Mouse (Mus musculus) megakaryocyte-erythroid progenitor cell, adult 5-6 weeks (primary cell): Measurements from ENCODE around the gene Eif2ak1. TPM values are rescaled to one million over a fixed set of nuclear protein-coding genes. Genes with fewer than 3 reads are reported as not detected.
"Not testable (repeated sequence)": the region's sequence is repeated elsewhere in the genome, so short reads cannot be mapped to it uniquely, and the experiment has no call there.

Experiments
- ATAC-seq: replicated peaks from 2 replicates; pipeline ENCODE4 v1.8.0; 2016; ENCODE audit warnings: mild to moderate bottlenecking, inconsistent platforms; ENCODE audit not compliant: severe bottlenecking, poor library complexity, low FRiP score, low TSS enrichment
- total RNA-seq, 2 experiments: library from RNA; stranded (forward) in 1 of 2; stranded (reverse) in 1 of 2; fragments of 200-1000, 215-1000 nt in 1 of 2; fragments of >200 nt in 1 of 2; fragmentation: Nextera tagmentation in 1 of 2; gene quantifications; 2 replicates each; pipeline ENCODE4 v1.2.3; 2014 to 2017

Eif2ak1 gene
- total RNA-seq (2014; fragmentation: Nextera tagmentation): 42.5 and 46.7 TPM in 2 replicates
- total RNA-seq (2017): 40.8 and 64.6 TPM in 2 replicates

DNA sequence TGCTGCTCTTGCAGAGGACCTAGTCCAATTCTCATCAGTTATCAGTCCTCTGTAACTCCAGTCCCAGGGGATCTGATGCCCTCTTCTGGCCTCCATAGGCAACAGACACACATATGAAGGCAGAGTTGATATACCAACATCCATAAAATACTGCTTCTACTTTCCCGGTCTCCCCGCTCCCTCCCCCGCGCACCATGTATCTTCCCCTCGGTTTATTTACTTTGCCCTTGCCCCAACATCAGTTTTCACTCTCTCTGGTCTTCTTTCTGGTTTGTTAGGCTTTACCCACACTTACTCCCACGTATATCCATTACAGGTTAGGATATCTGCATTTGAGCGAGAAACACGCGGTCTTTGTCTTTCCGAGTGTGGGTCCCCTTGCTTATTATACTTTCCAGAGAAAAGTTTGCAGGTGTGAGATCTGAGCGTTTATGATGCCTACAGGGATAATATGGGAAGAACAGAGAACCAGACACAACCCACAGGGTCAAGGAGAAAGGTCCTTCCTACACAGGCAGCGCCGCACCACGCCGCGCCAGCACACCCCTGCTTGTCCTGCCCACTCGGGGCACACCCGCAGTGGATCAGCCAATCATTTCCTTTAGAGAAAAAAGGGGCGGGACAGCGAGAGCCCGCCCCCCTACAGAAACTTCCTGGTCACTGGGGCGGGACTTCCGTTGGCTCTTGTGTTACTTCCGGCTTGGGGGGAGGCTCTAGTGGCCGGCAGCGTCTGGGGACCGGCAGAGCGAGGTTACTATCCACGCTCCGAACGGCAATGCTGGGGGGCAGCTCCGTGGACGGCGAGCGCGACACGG, at the start of gene Eif2ak1:
TSS of gene Eif2ak1 (plus strand) at position 673 of the 815 bp plus-strand sequence.
- ATAC-seq: peak; percentile 92

DNA sequence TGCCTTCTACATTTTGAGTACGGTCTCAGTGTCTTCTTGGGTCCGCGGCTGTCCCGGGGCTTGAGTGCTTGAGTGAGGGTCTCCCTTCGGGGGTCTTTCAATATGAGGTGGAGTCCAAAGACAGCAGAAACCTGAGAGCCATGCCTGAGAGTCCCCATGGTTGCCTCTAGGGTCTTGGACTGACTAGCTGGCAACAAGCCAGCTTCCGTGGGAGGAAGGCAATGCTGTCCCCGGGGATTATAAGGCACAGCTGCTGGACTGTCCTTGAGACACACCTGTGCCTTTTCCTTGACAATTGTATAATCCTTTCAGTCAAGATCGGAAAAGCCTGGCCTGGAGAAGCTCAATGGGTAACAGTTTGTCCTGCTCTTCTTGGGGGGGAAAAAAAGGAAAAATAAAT, 35.6 kb upstream of the Eif2ak1 start:
- ATAC-seq: no peak

DNA sequence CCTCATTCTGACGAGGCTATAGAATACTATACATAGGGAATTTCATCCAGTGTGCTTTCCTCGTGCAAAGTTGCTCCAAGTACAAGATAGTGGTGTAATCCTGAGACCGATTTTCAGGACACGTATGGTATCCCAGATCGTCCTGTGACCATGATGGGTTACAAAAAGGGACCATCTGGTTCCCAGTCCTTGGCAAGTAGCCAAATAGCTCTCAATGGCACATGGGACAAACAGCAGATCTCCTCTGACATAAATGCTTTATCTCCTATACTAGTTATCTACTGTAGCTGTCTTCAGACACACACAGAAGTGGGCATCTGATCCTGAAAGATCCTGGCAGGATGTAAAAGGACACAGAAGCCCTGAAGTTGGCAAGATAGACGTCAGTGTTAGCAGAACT, 32.2 kb upstream of the Eif2ak1 start:
- ATAC-seq: no peak

DNA sequence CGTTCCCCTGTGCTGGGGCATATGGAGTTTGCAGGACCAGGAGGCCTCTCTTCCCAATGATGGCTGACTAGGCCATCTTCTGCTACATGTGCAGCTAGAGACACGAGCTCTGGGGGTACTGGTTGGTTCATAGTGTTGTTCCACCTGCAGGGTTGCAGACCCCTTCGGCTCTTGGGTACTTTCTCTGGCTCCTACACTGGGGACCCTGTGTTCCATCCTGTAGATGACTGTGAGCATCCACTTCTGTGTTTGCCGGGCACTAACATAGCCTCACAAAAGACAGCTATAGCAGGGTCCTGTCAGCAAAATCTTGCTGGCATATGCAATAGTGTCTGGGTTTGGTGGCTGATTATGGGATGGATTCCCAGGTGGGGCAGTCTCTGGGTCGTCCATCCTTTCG, 16.4 kb upstream of the Eif2ak1 start:
- ATAC-seq: not testable (repeated sequence)

DNA sequence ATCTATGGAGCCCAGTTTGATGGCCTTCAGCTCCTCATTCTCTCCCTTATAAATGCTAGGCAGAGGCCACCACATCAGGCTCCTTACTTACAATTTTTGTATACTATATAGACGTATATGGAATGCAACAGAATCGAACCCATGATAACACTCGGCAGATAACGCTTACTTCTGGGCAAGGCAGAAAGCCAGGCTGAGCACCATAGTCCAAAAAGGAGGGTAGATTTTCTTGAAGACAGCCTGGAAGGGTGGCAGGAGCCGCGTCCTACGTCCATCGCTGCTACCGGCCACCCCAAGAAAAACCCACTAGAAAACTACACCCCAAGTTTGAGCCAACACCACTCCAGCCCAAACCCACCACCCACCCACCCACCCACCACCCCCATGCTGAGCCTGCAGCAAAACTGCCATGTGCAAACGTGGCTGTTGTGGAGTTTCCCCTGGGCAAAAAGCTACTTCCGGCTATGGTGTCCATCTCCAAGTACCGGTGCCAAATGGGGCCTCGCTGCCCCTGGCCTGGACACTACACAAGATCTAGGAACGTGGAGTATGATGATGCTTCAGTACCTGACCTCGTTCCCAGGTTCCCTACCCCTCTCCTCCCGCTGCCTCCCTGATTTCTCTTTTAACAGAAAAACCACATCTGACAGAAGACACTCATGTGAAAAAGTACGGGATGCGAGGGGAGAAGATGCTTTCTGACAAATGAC, 13.4 kb upstream of the Eif2ak1 start:
- ATAC-seq: no peak

DNA sequence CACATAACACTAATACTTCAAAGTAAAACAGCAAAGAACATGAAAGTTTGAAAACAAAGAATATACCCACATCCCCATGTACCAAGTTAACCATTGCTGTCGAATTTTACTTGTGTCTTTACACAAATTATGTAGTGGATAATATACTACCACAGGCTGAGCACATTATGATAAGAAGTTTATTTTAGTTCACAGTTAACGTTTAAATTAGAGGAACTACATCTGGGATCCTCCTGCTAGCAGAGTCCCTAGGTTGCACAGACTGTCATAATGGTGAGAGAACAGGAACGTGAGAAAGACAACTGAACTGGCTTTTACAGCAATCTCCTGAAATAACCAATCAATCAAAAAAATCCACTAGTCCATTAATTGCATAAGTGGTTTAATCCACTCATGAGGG, 10.3 kb upstream of the Eif2ak1 start:
- ATAC-seq: no peak

DNA sequence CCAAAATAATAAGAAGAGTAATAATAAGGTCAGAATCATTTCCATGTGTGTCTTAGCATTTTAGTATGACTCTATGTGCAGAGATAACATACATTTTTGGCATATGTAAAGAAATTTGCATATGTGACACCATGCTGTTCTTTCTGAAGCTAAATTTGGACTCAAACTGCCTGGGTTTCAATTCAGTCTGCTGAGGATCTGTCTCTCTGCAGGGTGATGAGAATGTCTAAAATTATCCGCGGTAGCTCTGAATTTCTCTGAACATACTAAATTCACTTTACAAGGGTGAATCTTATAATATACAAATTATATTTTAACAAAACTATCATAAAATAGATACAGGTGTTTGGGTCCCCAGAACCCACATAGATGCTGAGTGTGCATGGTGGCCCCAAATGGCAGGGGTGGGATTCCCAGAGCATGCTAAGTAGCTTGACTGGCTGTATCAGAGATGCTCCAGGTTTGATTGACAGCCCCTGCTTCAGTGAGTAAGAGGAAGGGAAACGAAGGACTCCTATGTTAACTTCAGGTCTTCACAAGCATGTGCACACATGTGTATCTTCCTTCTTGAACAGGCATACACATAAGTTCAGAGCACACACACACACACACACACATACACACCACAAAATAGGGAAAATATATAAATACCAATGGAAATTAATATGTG, 8.0 kb upstream of the Eif2ak1 start:
- no peak for ATAC-seq

DNA sequence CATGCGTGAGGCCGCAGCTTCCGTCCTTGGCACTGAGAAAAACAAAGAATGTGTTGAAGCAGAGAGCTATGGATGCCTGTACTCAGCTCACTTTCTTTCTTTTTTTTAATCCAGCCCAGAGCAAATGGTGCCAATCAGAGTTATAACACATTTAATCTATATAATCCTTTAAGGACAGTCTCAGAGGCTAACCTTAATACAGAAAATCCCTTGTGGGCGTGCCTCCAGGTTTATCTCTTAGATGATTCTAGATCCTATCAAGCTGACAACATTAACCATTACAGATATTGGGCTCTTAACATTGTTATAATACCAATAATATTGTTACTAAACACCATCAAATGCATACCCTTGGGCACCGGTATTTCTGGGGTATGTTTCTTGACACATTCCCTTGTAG, 5.9 kb upstream of the Eif2ak1 start:
- ATAC-seq: no peak

DNA sequence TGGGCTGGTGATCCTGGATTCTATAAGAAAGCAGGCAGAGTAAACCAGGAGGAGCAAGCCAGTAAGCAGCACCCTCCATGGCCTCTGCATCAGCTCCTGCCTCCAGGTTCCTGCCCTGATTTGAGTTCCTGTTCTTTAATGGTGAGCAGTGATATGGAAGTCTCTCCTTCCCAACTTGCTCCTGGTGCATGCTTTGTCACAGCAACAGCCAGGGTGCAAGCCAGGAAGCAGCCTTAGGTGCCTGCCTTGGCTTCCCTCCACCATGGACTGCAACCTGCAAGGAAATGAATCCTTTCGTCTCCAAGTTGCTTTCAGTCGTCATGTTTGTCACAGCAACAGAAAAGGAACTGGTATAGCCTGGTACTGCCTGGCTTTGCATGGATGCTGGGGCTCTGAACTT, 3.0 kb upstream of the Eif2ak1 start:
- ATAC-seq: no peak

DNA sequence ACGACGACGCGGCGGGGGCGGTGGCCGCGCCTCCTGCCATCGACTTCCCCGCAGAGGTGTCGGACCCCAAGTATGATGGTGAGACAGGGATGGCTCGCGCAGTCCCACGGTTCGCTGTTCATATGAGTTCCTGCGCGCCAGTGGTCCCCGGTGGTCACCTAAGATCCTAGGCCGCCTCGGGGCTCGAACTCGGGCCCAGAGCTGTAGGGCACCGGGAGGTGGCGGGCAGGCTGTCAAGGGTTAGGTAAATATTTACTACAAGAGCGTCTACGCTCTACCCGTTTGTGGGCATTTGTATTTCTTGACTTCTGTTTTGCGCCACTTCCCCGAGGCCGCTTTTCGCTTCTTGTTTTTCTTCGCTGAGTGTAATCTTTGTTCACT, 333 bp downstream of the Eif2ak1 start:
- ATAC-seq: no peak

DNA sequence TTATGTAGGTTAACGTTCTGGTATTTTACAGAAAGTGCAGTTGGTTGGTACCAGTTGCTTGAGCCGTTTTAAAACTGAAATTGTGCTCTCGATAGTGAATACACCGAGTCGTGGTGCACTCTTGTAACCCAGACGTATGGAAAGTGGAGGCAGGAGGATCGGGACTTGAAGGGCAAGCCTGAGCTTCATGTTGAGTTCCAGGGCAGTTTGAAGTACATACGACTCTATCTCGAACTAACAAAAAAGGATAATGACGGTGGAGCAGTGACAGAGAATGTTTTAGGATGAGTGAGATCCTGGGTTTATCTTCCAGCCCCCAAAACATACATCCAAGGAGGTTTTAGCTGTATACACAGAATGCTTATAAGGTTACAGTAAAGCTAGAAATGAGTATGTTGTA, 873 bp downstream of the Eif2ak1 start:
- ATAC-seq: 0 out of 2 replicates have a peak, but pooled peaks have one; percentile 5

DNA sequence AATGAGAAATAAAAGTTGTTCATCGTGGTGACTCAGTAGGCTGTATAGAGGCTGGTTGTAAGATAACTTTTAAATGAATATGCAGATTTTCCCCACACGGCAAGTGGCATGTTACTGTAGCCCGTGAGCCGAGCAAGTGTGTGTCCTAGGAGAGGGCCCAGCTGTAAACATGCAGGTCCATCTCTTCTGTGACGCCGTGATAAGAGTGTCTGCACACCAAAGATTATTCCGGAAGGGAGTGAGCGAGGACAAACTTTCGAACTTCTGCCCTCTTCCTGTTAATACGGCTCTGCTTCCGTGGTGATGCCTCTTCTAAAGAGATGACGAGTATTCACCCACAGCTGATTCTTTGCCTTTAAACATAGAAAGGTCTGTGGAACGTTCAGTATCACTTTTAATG, 1.4 kb downstream of the Eif2ak1 start:
- peak; percentile 85 for ATAC-seq

DNA sequence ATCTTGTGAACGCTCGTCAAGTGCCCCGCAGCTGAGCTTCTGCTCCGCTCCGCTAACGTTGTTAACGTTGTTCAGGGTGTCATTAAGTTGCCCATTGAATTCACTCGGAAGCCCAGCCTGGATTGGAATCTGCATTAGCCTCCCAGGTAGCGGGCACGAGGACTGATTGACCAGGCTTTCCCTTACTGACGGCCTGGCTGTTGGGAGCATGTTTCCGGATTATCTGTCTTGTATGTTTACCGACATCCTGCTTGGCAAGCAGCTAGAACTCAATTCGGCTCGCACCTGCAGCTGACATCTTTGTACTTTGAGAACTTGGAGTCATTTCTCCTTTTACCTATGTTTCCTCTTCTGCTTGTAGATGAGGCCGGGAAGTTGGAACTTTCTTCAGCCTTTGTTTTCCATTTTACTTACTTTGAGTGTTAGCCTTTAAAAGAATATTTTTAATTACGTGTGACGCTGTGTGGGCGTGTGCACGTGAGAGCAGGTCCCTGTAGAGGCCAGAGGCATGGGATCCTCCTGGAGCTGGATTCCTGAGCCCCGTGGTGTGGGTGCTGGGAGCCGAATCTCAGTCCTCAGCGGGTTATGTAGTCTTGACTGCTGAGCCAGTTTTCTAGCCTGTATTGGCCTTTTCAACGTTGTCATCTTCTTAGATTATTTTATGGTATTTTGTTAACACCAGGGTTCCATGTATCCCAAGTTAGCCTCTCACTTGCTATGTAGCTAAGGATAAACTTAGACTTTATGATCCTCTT, 2.5 kb downstream of the Eif2ak1 start:
- ATAC-seq: no peak

DNA sequence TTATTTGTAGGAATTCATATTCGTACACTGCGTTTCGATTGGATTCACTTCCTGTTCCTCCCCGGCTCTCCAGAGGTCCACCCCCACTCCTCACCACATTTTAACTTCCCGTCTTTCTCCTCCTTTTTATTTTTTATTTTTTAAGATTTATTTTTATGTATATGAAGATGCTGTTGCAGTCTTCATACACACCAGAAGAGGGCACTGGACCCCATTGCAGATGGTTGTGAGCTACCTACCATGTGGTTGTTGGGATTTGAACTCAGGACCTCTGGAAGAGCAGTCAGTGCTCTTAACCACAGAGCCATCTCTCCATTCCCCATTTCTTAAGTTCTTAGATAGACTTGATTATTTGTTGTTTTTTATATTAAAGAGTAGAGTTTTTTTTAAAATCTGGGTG, 3.2 kb downstream of the Eif2ak1 start:
- no peak for ATAC-seq

DNA sequence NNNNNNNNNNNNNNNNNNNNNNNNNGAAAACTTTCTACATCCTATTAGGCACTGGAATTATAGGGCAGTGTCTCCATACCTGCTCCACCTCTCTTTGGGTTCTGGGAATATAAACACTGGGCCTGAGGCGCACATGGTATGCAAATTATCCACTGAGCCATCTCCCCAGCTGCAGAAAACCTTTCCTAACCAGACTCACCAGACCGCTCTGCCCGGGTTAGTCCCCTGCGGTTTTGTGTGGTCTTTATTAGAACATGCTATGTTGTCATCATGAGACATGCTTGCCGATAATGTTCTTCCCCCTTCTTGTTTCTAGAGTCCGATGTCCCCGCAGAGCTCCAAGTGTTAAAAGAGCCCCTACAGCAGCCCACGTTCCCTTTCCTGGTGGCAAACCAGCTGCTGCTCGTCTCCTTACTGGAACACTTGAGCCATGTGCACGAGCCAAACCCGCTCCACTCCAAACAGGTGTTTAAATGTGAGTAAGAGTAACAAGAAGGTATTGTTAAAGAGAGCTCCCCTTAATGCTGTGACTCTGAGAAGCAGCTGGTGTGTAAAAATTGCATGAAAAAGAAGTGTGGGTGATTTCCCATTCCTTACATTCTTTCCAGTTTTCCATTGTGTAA, 54.1 kb downstream of the Eif2ak1 start:
- ATAC-seq: no peak

DNA sequence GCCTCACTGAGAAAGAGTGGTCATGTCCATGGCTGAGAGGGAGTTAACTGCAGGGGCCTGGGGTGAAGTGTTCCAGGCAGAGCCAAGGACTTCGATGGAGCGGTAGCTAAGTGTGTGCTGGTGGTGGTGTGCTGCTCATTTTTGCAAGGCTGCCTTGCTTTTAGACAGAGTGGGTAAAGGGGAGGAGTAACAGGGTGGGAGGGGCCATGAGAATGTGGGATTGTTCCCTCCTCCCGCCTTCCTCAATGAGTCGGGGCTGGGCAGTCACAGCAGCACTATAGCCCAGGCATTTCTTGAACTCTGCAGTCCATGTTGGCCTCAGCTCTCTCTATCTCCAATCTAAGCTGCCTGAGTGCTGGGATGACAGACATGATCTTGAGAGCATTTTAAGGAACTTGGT, 57.0 kb downstream of the Eif2ak1 start:
- peak; percentile 47; the same call in 1 of the 2 replicates for ATAC-seq

DNA sequence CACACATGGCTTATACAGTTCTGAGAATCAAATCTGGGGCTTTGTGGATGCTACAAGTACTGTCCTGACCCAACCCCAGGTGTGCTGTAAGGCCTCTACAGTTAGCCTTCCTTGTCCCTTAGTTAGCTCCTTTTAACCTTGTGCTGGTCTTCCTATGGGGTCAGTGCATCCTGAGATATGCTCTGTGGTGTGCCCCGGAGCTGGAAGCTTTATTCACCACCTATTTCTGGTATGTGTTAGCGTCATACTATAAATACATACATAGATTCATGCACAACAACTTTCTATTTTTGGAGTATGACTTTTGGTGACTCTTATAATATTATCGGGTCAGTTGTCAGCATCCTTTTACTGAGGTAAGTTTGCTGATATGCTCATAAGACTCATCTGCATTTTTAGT, 67.7 kb downstream of the Eif2ak1 start:
- no peak for ATAC-seq

DNA sequence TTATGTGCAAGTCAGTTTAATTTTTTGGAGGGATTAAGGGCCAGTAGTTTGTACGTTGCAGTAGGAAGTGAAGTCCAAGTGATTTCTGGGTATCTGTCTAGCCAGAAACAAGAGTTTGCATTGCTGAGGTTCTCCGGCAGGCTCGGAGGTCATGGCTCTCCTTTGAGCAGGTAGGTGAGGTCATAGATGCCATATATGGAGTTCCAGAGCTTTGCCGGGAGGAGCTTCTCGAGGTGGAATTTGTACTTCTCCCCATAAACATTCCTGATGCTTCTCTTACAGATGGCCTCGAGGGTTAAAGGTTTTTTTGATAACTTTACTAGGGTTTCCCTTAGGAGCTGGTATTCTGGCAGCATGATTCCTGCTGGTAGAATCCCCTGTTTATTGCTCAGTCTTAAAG, 73.2 kb downstream of the Eif2ak1 start:
- no peak for ATAC-seq

DNA sequence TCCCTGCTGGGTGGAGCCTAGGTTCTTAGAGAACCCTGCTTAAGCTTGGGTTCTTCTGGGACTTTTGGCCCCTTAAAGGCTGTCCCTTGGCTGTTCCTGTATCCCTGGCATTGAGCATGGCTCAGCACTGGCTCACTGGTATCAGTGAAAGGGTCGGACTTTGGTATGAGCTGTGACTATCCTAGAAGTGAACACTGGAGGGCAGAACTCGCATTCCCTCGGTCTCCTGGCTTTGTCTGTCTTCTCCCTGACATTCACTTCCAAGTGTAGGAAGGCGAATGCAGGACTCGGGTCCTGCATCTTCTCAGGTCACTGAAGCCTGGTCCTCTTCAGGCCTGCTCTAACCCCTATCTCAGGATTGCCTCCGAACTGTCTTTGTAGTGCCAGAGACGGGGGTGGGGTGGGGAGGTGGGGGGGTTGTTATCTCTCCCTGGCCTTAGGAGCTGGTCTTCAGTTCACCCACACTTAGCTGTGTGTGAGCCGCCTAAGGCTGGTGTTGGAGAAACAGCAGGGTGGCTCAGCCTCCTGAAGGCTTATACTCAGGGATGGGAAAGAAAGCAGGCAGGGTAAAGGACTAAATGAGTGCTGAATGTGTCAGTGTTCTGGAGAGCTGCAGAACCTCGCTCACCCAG, 74.8 kb downstream of the Eif2ak1 start:
- ATAC-seq: 0 out of 2 replicates have a peak, but pooled peaks have one; percentile 33
